ENCODE assay signal across 23 mouse cellular contexts in the genomic region with DNA sequence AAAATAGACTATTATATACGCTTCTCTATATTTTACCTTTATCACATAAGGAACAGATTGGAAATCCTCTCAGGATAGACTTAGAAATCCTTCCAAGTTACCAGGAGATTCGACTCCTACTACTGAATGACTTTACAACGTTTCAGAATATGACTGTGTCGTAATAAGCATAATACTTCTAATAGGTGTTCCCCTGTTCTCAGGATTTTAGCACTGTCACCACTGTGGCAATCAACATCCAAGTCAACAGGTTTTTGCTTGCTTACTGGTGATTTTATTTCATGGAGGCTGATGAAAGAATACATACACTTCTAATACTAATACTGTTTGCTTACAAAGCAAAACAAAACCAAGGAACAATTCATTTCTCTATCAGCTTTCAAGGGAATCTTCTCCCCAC. TPM values are rescaled to one million over a fixed set of nuclear protein-coding genes. Genes with fewer than 3 reads are reported as not detected.
DNase-seq lines count a peak whose midpoint lies in the region; ATAC-seq and TF ChIP-seq lines count a peak whose summit lies in the region.
"Had no signal": no experiment of that assay in that cellular context is flagged by ENCODE, and none has a peak within 500 bp of the region (broad histone marks: within the 10 kb centered on the region; RNA-seq: fewer than 3 reads in every experiment).

No protein-coding gene starts in this region.

- peak overlapping the region; percentile 6; the same call in 1 of the 2 replicates for H3K27ac ChIP-seq in gastrocnemius, adult 2 months
- H3K27ac ChIP-seq in layer of hippocampus, adult 2 months, result peak overlapping the region; percentile 21; the same call in 1 of the 2 replicates
- no peak overlapping the region for H3K27ac ChIP-seq in hindbrain, embryonic 11.5 days (ENCODE audit: low read depth, low read length)
- no peak overlapping the region for H3K27ac ChIP-seq in hindbrain, embryonic 12.5 days
- H3K27ac ChIP-seq: embryonic facial prominence, embryonic 13.5 days; embryonic facial prominence, embryonic 15.5 days; forebrain, embryonic 13.5 days; forebrain, embryonic 15.5 days had no signal

- no peak overlapping the region for H3K4me3 ChIP-seq in gastrocnemius, adult 2 months
- no peak overlapping the region for H3K4me3 ChIP-seq in layer of hippocampus, adult 2 months
- no peak overlapping the region for H3K4me3 ChIP-seq in hindbrain, embryonic 11.5 days (ENCODE audit: low read depth, low read length)
- no peak overlapping the region for H3K4me3 ChIP-seq in hindbrain, embryonic 12.5 days
- H3K4me3 ChIP-seq: embryonic facial prominence, embryonic 13.5 days; embryonic facial prominence, embryonic 15.5 days; erythroblast, embryonic 14.5 days; forebrain, embryonic 13.5 days; forebrain, embryonic 15.5 days had no signal

- no peak overlapping the region for H3K9ac ChIP-seq in hindbrain, embryonic 11.5 days (ENCODE audit: low read depth, low read length)
- no peak overlapping the region for H3K9ac ChIP-seq in hindbrain, embryonic 12.5 days
- H3K9ac ChIP-seq: embryonic facial prominence, embryonic 13.5 days; embryonic facial prominence, embryonic 15.5 days; forebrain, embryonic 13.5 days; forebrain, embryonic 15.5 days had no signal

- H3K4me1 ChIP-seq in hindbrain, embryonic 11.5 days (replicated peaks; ENCODE audit: control insufficient read depth, insufficient read depth, low read length), result no peaks in the 10 kb centered on the region
- no peaks in the 10 kb centered on the region for H3K4me1 ChIP-seq in hindbrain, embryonic 12.5 days

- H3K27me3 ChIP-seq in hindbrain, embryonic 11.5 days (ENCODE audit: control insufficient read depth, insufficient read depth, low read length), result no peaks in the 10 kb centered on the region
- no peaks in the 10 kb centered on the region for H3K27me3 ChIP-seq in hindbrain, embryonic 12.5 days
- H3K27me3 ChIP-seq: embryonic facial prominence, embryonic 13.5 days; embryonic facial prominence, embryonic 15.5 days; forebrain, embryonic 13.5 days; forebrain, embryonic 15.5 days had no signal

- ATAC-seq in granulocyte monocyte progenitor cell, adult 5-6 weeks (replicated peaks; ENCODE audit: poor library complexity, severe bottlenecking), result peak; percentile 28; the same call in 1 of the 2 replicates
- no peak for ATAC-seq in hindbrain, embryonic 11.5 days (ENCODE audit: low FRiP score)
- no peak for ATAC-seq in hindbrain, embryonic 12.5 days (ENCODE audit: low FRiP score)
- ATAC-seq: forebrain, embryonic 13.5 days; forebrain, embryonic 15.5 days had no signal

- 85% methylated on average over 4 of the region's 4 CpGs for WGBS in hindbrain, embryonic 11.5 days
- 91% methylated on average over 4 of the region's 4 CpGs for WGBS in hindbrain, embryonic 12.5 days

- no peak for TF ChIP-seq CTCF in gastrocnemius, adult 2 months (IDR thresholded peaks at IDR 0.05)
- no peak for TF ChIP-seq CTCF in layer of hippocampus, adult 2 months (conservative IDR thresholded peaks at IDR 0.05)

- intact Hi-C loops in gastrocnemius, adult 2 months (cut with DNase I), result no loop called here
- intact Hi-C loops in gastrocnemius, postnatal 14 days (cut with DNase I; ENCODE audit: low total_unique reads), result no loop called here

- DNase-seq in gastrocnemius, adult 2 months, result no peak
- no peak for DNase-seq in gastrocnemius, postnatal 14 days
- no peak for DNase-seq in layer of hippocampus, adult 2 months (ENCODE audit: low spot score in 2 of 2)
- DNase-seq in layer of hippocampus, adult 11-12 months (ENCODE audit: low spot score), result no peak
- peak; percentile 49 for DNase-seq in 416B (ENCODE audit: low read depth)
- DNase-seq in hindbrain, embryonic 11.5 days (ENCODE audit: low spot score), result no peak
- DNase-seq: adrenal gland, adult 2 months; adrenal gland, postnatal 10 days; adrenal gland, postnatal 25 days; cerebellum, adult 11 months; cerebellum, adult 18-20 months; cerebellum, adult 8-10 months; cerebellum, adult 9-11 months; cerebellum, postnatal 14 days; cerebellum, postnatal 36 days; embryo, embryonic 11 days had no signal

- H3K36me3 ChIP-seq in hindbrain, embryonic 11.5 days (ENCODE audit: control insufficient read depth, insufficient read depth, low read length), result no peaks in the 10 kb centered on the region
- H3K36me3 ChIP-seq in hindbrain, embryonic 12.5 days, result no peaks in the 10 kb centered on the region
- H3K36me3 ChIP-seq: embryonic facial prominence, embryonic 13.5 days; embryonic facial prominence, embryonic 15.5 days; forebrain, embryonic 15.5 days had no signal

- H3K4me2 ChIP-seq in hindbrain, embryonic 11.5 days (replicated peaks; ENCODE audit: low read depth, low read length), result no peak overlapping the region
- no peak overlapping the region for H3K4me2 ChIP-seq in hindbrain, embryonic 12.5 days (replicated peaks)
- H3K4me2 ChIP-seq: embryonic facial prominence, embryonic 13.5 days; embryonic facial prominence, embryonic 15.5 days; forebrain, embryonic 13.5 days; forebrain, embryonic 15.5 days had no signal

- H3K9me3 ChIP-seq in hindbrain, embryonic 11.5 days (ENCODE audit: control insufficient read depth, low read length), result no peaks in the 10 kb centered on the region
- no peaks in the 10 kb centered on the region for H3K9me3 ChIP-seq in hindbrain, embryonic 12.5 days (replicated peaks)
- H3K9me3 ChIP-seq: embryonic facial prominence, embryonic 13.5 days; embryonic facial prominence, embryonic 15.5 days; forebrain, embryonic 13.5 days; forebrain, embryonic 15.5 days had no signal

RNA-seq across cellular contexts. Expression of gene Atp6v1a, which starts 7.2 kb away (rescaled TPM):
- total RNA-seq in gastrocnemius, adult 2 months (2021), result 10 to 100 TPM; 17.0 to 20.1 TPM
- total RNA-seq in gastrocnemius, postnatal 14 days (2021), result 10 to 100 TPM; 27.0 to 31.6 TPM
- 100 to 1,000 TPM; 535 to 581 TPM for total RNA-seq in layer of hippocampus, adult 2 months (2021)
- total RNA-seq in granulocyte monocyte progenitor cell, adult 5-6 weeks (2014; fragmentation: Nextera tagmentation), result 34.9 and 41.3 TPM in 2 replicates
- total RNA-seq in granulocyte monocyte progenitor cell, adult 5-6 weeks (2017), result 66.0 and 90.2 TPM in 2 replicates
- 73.9 and 82.8 TPM in 2 replicates for polyA plus RNA-seq in hindbrain, embryonic 11.5 days (2014; fragmentation: Nextera tagmentation; extraction: Ambion mirVana)
- 59.6 and 65.5 TPM in 2 replicates for polyA plus RNA-seq in hindbrain, embryonic 12.5 days (2016; fragmentation: Nextera tagmentation; extraction: Ambion mirVana)

RNA-seq across cellular contexts. Expression of gene Naa50, which starts 7.3 kb away (rescaled TPM):
- total RNA-seq in gastrocnemius, adult 2 months (2021), result 100 to 1,000 TPM; 181 to 195 TPM
- 100 to 1,000 TPM; 175 to 187 TPM for total RNA-seq in gastrocnemius, postnatal 14 days (2021)
- 10 to 100 TPM; 59.2 to 61.1 TPM for total RNA-seq in layer of hippocampus, adult 2 months (2021)
- total RNA-seq in granulocyte monocyte progenitor cell, adult 5-6 weeks (2014; fragmentation: Nextera tagmentation), result 91.4 and 104 TPM in 2 replicates
- 121 and 139 TPM in 2 replicates for total RNA-seq in granulocyte monocyte progenitor cell, adult 5-6 weeks (2017)
- 76.0 and 86.1 TPM in 2 replicates for polyA plus RNA-seq in hindbrain, embryonic 11.5 days (2014; fragmentation: Nextera tagmentation; extraction: Ambion mirVana)
- polyA plus RNA-seq in hindbrain, embryonic 12.5 days (2016; fragmentation: Nextera tagmentation; extraction: Ambion mirVana), result 92.5 and 100 TPM in 2 replicates

RNA-seq across cellular contexts. Expression of gene Usf3, which starts 40.7 kb away (rescaled TPM):
- 10 to 100 TPM; 41.6 to 47.9 TPM for total RNA-seq in gastrocnemius, adult 2 months (2021)
- total RNA-seq in gastrocnemius, postnatal 14 days (2021), result 10 to 100 TPM; 27.7 to 34.3 TPM
- total RNA-seq in layer of hippocampus, adult 2 months (2021), result 10 to 100 TPM; 41.4 to 43.0 TPM
- 19.0 and 21.3 TPM in 2 replicates for total RNA-seq in granulocyte monocyte progenitor cell, adult 5-6 weeks (2014; fragmentation: Nextera tagmentation)
- 9.1 and 10.2 TPM in 2 replicates for total RNA-seq in granulocyte monocyte progenitor cell, adult 5-6 weeks (2017)
- polyA plus RNA-seq in hindbrain, embryonic 11.5 days (2014; fragmentation: Nextera tagmentation; extraction: Ambion mirVana), result 4.7 and 6.6 TPM in 2 replicates
- polyA plus RNA-seq in hindbrain, embryonic 12.5 days (2016; fragmentation: Nextera tagmentation; extraction: Ambion mirVana), result 3.5 and 4.3 TPM in 2 replicates

Comparison
In these comparisons a context has a peak if more than half of its experiments do, and no peak if none do; other contexts are left out.
1. H3K27ac ChIP-seq: peak in gastrocnemius, adult 2 months (single experiment) and layer of hippocampus, adult 2 months (single experiment); none in hindbrain, embryonic 11.5 days (single experiment) and hindbrain, embryonic 12.5 days (single experiment).
2. RNA of gene Atp6v1a, which starts 7.2 kb away (total RNA-seq): 535 to 581 TPM in layer of hippocampus, adult 2 months; 34.9 to 90.2 TPM in granulocyte monocyte progenitor cell, adult 5-6 weeks, 27.0 to 31.6 TPM in gastrocnemius, postnatal 14 days and 17.0 to 20.1 TPM in gastrocnemius, adult 2 months; every median in the first group is over 4 times any median in the second.